Mouse (Mus musculus) C3H10T1/2 (cell line): ENCODE measurements around the gene Pole3. TPM values are rescaled to one million over a fixed set of nuclear protein-coding genes. Genes with fewer than 3 reads are reported as not detected.

ENCODE experiments used
- polyA plus RNA-seq, 2 experiments: library from polyadenylated mRNA; unstranded; fragments of >200 nt; fragmentation: generic; extraction: Trizol; gene quantifications; one replicate each; pipeline ENCODE4 v1.2.1; 2012; ENCODE audit warnings: missing spikeins in 2 of 2

Pole3 gene
- polyA plus RNA-seq = 10 to 100 TPM; 33.3 to 62.6 TPM

GRCm38 (mm10) chr4:62524651-62525488, at the start of gene Pole3, which contains the start of gene 4933430I17Rik:
Pole3 (minus strand) TSS chr4:62525068.
4933430I17Rik (plus strand) TSS chr4:62525369.

GRCm38 (mm10) chr4:62559797-62560329, 35.0 kb upstream of the Pole3 start, which contains the start of gene Rgs3:
Rgs3 (plus strand) TSS chr4:62559847.

GRCm38 (mm10) chr4:62519849-62520233, 5.0 kb downstream of the Pole3 start, which contains the start of gene Alad:
Alad (minus strand) TSS chr4:62519918.

GRCm38 (mm10) chr4:62503374-62503970, 21.4 kb downstream of the Pole3 start, which contains the start of gene Hdhd3:
Hdhd3 (minus strand) TSS chr4:62503467.

GRCm38 (mm10) chr4:62479937-62480708, 44.7 kb downstream of the Pole3 start, which contains the start of gene Bspry:
Bspry (plus strand) TSS chr4:62480053.

Other genes with a start within 250 kb of the Pole3 start
- gene Fkbp15, start 164.5 kb downstream of the Pole3 start, polyA plus RNA-seq = 10 to 100 TPM in 1 of 2 experiments, 1 to 10 TPM in 1; 8.2 to 25.7 TPM
- 10 to 100 TPM in 1 of 2 experiments, 1 to 10 TPM in 1; 4.3 to 18.4 TPM for gene Slc31a1, start 164.3 kb downstream of the Pole3 start, polyA plus RNA-seq
- gene Cdc26, start 116.4 kb downstream of the Pole3 start, polyA plus RNA-seq = 10 to 100 TPM; 69.8 to 90.5 TPM
- gene Prpf4, start 116.3 kb downstream of the Pole3 start, polyA plus RNA-seq = 1 to 10 TPM; 3.4 to 7.3 TPM
- gene Rnf183, start 89.8 kb downstream of the Pole3 start, polyA plus RNA-seq = under 1 TPM; 0.06 to 0.60 TPM
- under 1 TPM; 0.07 to 0.12 TPM for gene Wdr31, start 54.2 kb downstream of the Pole3 start, polyA plus RNA-seq
- gene Bspry, start 45.0 kb downstream of the Pole3 start, polyA plus RNA-seq = 1 to 10 TPM in 1 of 2 experiments, under 1 TPM in 1; 0.08 to 1.0 TPM
- gene Hdhd3, start 21.6 kb downstream of the Pole3 start, polyA plus RNA-seq = 10 to 100 TPM; 35.5 to 36.9 TPM
- 100 to 1,000 TPM; 124 to 319 TPM for gene Alad, start 5.2 kb downstream of the Pole3 start, polyA plus RNA-seq
- under 1 TPM; 0.05 to 0.17 TPM for gene 4933430I17Rik, start 301 bp upstream of the Pole3 start, polyA plus RNA-seq
- gene Rgs3, start 34.8 kb upstream of the Pole3 start, polyA plus RNA-seq = 10 to 100 TPM; 24.2 to 87.0 TPM